Mouse (Mus musculus) MEL-GATA-1-ER (cell line): ENCODE measurements around the gene Fosl1.

ENCODE experiments used
- DNase-seq: peaks from one replicate; pipeline ENCODE4 v3.0.0-alpha.2; 2012; ENCODE audit warnings: low read depth; ENCODE audit errors: extremely low read depth

Fosl1 gene

GRCm38 (mm10) chr19:5424782-5425741, 22.3 kb upstream of the Fosl1 start, which contains the start of the genes Drap1 and AI837181:
Gene Drap1 (minus strand): TSS chr19:5424979.
Gene AI837181 (plus strand): TSS chr19:5425144.
- DNase-seq, result peak; percentile 83

GRCm38 (mm10) chr19:5425906-5426565, 21.3 kb upstream of the Fosl1 start:
- no peak for DNase-seq

- DNase-seq, result no peak
These were observed 20.6 kb upstream of the Fosl1 start for GRCm38 (mm10) chr19:5426640-5427290.

- DNase-seq, result no peak
These were observed 19.3 kb upstream of the Fosl1 start for GRCm38 (mm10) chr19:5428083-5428482.

- DNase-seq, result no peak
These were observed 18.1 kb upstream of the Fosl1 start for GRCm38 (mm10) chr19:5429219-5429618.

GRCm38 (mm10) chr19:5429806-5430205, 17.5 kb upstream of the Fosl1 start:
- DNase-seq, result no peak

GRCm38 (mm10) chr19:5430408-5430807, 16.9 kb upstream of the Fosl1 start:
- no peak for DNase-seq

GRCm38 (mm10) chr19:5431911-5432464, 15.4 kb upstream of the Fosl1 start:
- no peak for DNase-seq

- DNase-seq, result no peak
These were observed 14.1 kb upstream of the Fosl1 start for GRCm38 (mm10) chr19:5432992-5433852.

- no peak for DNase-seq
These were observed 13.4 kb upstream of the Fosl1 start for GRCm38 (mm10) chr19:5433951-5434350.

GRCm38 (mm10) chr19:5444371-5444908, 2.9 kb upstream of the Fosl1 start:
- no peak for DNase-seq

- no peak for DNase-seq
These were observed 2.4 kb upstream of the Fosl1 start for GRCm38 (mm10) chr19:5444954-5445353.

GRCm38 (mm10) chr19:5445747-5446146, 1.6 kb upstream of the Fosl1 start:
- DNase-seq, result no peak

GRCm38 (mm10) chr19:5448354-5449150, 1.2 kb downstream of the Fosl1 start:
- DNase-seq, result no peak

- DNase-seq, result no peak
These were observed 2.3 kb downstream of the Fosl1 start for GRCm38 (mm10) chr19:5449673-5450072.

- DNase-seq, result no peak
These were observed 4.4 kb downstream of the Fosl1 start for GRCm38 (mm10) chr19:5451766-5452165.

- no peak for DNase-seq
These were observed 7.7 kb downstream of the Fosl1 start for GRCm38 (mm10) chr19:5455037-5455436.

- no peak for DNase-seq
These were observed 8.2 kb downstream of the Fosl1 start for GRCm38 (mm10) chr19:5455568-5455967.

- DNase-seq, result no peak
These were observed 9.0 kb downstream of the Fosl1 start for GRCm38 (mm10) chr19:5456241-5456921.
